Mouse (Mus musculus): Measurements from ENCODE around the gene Ccl12.

Gene Ccl12

DNA sequence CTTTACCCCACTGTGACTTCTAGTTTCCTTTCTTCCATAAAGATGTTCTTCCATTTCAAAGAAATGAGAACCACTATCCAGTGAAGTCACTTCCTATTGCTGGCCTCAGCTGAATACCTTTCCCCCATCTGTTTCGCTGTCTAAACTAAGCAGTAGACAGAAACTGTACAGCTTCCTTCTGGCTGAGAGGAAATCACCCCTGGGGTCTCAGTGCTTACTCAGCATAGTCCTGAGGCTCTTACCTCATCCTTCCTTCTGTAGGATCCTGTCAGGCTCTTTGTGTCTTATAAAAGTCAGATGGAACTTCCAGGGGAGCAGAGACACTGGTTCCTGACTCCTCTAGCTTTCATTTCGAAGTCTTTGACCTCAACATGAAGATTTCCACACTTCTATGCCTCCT lies at the start of gene Ccl12:
TSS of gene Ccl12 (plus strand) at position 317 of the 400 bp plus-strand sequence.
- ChIA-PET POLR2A (no interaction called here), CTCF (no interaction called here)

DNA sequence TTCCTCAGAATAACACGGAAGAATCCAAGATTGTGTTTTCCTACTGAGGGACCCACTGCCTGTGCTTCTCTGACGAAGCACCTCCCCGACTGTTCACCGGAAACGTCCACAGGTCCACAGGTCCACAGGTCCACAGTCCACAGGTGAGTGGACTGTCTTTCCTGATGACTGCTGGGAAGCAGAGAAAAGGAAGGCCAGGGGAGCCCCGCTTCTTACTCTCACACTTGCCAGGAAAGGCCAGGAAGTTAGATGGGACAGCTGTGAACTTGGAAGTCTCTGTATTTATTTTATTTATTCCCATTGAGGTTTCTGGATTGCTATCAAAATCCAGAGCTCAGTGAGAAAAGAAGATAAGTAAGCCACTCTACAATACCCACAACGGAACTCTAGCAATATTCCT lies 47.8 kb upstream of the Ccl12 start:
- ChIA-PET POLR2A (no interaction called here), CTCF (no interaction called here)

DNA sequence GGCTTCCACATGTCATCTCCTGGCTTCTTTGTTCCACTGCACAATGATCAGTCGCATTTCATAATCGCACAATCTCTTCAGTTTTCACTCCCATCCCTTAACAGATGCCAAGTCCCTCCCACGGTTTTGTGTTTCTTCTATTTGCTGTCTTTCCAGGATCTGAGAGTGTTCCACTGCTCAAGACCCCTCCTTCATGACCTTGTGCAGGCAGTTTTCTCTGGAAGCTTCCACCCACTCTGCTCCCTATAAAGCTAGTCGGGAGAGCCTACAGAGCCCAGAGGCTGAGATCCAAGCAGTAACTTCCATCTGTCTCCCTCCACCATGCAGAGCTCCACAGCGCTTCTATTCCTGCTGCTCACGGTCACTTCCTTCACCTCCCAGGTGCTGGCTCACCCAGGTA lies 44.0 kb upstream of the Ccl12 start, which contains the start of gene Ccl11:
TSS of gene Ccl11 (plus strand) at position 178 of the 400 bp plus-strand sequence.
- ChIA-PET POLR2A (no interaction called here), CTCF (interaction anchor here in 2 of 4 experiments (0.6 to 1.5 kb wide), 3 partner anchors 62 to 1503 kb away, joined by 3 read pairs; no protein-coding TSS in a partner anchor)

DNA sequence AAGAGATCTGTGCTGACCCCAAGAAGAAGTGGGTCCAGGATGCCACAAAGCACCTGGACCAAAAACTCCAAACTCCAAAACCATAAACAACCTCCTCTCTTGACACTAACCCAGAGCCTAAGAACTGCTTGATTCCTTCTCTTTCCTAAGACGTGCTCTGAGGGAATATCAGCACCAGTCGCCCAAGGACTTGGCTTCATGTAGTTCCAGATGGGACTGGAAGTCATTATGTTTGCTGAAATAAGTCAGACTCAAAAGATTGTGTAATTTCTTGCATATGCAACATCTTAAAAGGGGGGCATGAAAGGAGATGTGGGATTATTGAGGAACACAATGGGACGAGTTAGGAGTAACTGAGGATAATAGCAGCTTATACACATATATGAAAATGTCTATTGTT lies 39.4 kb upstream of the Ccl12 start:
- CTCF ChIA-PET, result interaction anchor here in 2 of 4 experiments (0.6 to 0.7 kb wide), 2 partner anchors 34 to 113 kb away, joined by 3 read pairs; no protein-coding TSS in a partner anchor
- POLR2A ChIA-PET, result no interaction called here

DNA sequence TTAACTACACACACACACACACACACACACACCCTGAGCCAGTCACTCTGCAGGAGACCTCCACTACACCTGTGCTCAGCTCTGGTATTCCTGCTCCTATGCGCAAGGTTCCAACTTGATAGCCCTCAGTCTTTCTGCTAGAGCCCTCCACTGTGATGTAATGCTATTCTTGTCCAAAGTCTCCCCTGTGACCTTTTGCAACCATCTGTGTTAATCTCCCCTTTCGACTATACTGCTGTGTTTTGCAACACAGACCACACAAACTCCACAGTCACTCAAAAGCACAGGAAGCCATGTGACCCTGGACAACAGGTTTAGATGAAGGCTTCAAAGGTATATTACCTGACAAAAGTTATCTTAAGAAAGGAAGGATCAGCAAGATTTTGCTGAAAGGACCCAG lies 38.2 kb upstream of the Ccl12 start:
- POLR2A ChIA-PET, result no interaction called here
- CTCF ChIA-PET, result no interaction called here

DNA sequence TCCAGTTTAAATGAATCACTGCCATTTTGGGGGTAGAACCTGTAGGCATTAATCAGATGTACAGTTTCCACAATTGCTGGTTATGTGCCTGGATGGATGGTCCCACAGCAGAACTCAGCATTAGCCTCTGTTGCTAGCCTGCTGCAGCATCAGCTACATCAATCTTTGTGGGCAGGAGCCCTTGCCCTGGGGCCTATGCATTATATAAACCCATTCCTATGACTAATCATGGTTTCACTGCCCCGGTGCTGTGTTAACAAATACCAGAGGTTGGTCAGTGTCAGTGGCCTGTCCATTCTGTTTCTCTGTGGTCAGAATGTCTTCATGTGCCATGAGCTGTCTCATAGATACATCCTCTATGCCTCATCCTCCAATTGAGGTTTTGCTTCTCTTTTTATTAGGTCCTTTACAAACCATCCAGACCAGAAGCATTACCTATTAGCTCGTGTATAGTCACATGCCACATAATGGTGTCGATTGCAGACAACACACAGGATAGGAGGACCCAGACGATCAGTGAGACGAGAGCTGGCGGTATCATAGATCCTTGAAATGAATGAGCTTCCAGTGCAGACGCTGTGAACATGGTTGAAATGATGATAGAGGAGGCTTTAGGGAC lies 34.6 kb upstream of the Ccl12 start:
- POLR2A ChIA-PET, result no interaction called here
- CTCF ChIA-PET, result interaction anchor here in 1 of 4 experiments (0.6 kb wide), 1 partner anchor 206 kb away, joined by 3 read pairs; no protein-coding TSS in a partner anchor

DNA sequence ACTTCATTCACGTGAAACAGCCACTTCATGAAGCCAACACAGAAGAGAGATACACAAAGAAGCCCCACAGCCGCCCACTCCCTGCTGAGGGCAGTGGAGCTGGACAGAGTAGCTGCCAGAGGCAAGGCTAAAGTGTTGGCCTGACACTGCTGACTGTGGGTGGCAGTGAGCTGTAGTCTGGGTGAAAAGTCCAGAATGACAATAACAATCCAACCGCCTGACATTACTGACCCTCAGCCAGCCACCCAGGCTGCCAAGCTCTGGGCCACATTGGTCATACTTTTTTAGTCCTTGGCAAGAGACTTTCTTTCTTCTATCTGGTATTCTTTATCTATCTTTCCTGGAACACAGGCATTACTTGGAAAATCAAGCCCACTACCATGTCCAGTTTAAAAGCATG lies 30.6 kb upstream of the Ccl12 start:
- ChIA-PET POLR2A (no interaction called here), CTCF (no interaction called here)

DNA sequence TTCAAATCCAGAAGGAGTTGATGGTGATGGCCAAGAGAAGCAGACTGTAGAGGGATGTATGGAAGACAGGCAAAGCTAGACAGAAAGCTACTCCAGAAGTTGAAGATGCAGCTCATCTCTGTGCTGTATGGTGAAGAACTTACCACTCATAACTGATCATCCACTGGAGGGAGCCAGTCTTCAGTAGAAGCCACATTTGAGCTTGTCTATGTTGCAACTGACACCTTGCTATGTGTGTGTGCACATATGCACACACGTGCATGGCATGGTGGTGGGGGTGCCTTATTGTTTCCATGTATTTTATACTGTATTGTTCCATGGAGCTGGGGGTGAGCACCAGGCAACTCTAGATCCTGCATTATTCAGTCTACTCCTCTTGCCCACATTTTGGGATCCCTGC lies 29.3 kb upstream of the Ccl12 start:
- POLR2A ChIA-PET, result no interaction called here

DNA sequence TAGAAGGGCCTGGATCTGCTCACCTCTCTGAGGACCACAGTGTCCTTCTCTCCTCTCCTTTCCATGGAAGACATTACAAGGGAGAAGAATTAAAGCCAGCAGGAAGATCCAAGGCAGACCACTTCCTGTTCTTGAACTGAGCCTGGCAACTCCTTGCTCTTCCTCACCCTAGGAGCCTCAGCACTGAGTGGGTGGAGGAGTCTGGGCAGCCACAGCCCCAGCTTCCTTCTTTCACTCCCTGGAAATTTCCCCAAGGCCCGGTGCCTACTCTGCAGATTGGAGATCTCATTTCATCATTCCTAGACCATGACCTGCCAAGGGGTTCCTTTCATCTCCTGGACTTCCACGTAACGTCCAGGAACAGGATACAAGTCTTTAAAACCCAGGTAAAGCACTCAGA lies 28.7 kb upstream of the Ccl12 start:
- CTCF ChIA-PET, result interaction anchor here in 2 of 4 experiments (0.5 to 1.0 kb wide), 3 partner anchors 17 to 194 kb away, joined by 3 read pairs; no protein-coding TSS in a partner anchor
- POLR2A ChIA-PET, result no interaction called here

More for the DNA sequence above, 29.3 kb upstream of the Ccl12 start:
- CTCF ChIA-PET, result interaction anchor here in 2 of 4 experiments (0.5 to 1.0 kb wide), 3 partner anchors 17 to 194 kb away, joined by 3 read pairs; no protein-coding TSS in a partner anchor

DNA sequence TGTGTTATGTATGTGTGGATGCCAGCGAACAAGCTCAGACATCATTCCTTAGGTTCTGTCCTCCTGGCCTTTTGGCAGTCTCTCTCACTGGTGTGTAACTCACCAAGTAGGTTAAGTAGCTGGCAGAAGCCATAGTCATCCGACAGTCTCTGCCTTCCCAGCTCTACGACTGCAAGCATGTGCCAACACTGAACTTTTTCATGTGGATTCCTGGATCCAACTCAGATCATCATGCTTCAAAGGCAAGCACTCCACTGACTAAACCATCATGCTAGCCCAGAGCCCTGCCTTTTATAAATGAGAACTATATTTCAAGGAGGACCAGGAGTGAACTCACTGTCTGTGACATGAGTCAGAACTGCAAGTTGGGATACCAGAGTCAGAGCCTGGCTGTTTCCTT lies 28.0 kb upstream of the Ccl12 start:
- ChIA-PET POLR2A (interaction anchor here in 1 of 4 experiments (0.8 kb wide), 1 partner anchor 1116 kb away, joined by 3 read pairs; no protein-coding TSS in a partner anchor), CTCF (no interaction called here)

DNA sequence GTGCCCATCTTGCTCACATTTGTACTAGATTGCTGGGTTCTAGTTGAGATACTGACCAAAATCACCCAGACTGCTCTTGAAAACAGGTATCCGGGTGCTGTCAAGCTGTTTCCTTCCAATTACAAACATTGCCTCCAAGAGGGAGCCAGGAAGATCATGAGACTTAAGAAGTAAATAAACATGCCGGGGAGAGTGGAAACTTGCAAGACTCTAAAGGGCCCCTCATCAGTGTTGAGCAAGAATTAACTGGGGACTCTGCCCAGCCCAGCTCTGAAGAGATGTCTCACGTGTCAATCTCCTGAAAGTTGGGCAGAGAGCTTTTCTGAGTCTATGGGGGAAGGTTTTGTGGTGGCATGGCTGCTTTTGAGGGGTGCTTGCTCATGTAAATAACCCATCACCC lies 24.6 kb upstream of the Ccl12 start:
- ChIA-PET POLR2A (no interaction called here), CTCF (no interaction called here)

DNA sequence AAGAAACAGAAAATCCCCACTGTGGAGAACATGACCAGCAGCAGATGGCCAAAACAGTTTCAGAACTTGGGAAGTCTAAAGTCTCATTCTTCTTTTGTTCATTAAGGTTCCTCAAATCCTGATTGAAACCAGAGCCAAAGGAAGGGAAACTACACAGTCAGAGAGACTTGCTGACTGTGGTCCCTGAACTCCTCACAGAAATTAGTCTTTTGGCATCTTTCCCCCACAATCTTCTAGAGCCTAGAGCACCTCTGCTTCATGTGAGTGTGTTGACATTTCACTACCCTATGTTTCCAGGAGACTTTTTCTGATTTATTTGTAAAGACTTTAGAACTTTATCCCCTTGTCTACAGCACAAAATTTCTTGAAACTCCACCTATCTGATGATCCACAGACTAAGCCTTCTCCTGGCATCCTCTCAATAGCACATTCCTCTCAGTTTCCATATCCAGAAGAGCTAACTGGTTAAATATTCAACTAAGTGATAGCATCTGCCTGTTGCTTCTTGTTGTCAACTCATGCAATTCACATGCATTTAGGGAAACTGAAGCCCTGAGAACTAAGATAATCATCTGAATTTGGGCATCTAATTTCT lies 23.4 kb upstream of the Ccl12 start:
- ChIA-PET CTCF (no interaction called here), POLR2A (interaction anchor here in 1 of 4 experiments (0.6 kb wide), 1 partner anchor 1664 kb away, joined by 3 read pairs; no protein-coding TSS in a partner anchor)

DNA sequence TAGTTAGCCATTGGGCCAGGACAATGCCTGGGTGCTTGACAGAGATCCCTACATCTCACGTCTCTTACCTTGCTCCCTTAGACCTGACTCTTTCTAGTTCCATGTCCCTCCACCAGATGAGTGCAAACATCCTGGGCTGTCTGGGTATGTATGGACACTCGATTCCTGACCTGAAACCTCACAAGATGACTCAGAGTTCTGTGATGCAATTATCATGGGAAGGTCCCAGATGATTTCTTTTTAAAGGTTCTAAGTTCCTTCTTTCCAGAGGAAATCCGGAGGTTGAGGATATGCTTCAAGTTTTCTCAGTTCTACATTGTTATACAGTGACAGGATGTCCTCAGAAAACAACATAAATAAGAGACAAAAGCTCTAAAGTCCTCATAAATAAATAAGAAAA lies 20.8 kb upstream of the Ccl12 start:
- ChIA-PET POLR2A (no interaction called here), CTCF (no interaction called here)

DNA sequence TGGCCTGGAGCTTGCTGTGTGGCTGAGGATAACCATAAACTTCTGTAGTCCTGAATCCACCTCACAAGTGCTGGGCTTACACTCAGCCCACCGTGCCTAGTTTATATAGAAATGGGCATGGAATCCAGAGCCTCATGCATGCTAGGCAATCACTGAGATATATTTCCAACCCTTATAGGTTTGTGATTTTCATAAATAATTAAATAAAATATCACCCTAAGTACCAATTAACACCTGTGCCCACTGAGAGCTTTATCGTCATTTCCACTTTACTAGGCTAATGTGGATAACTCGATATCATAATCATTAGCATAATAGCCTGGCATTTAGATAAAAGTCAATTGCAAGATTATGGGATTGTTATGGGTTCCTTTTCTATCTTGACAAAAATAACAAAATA lies 17.3 kb upstream of the Ccl12 start:
- CTCF ChIA-PET, result interaction anchor here in 1 of 4 experiments (0.5 to 0.7 kb wide), 2 partner anchors 94 to 303 kb away, joined by 4 to 7 read pairs; no protein-coding TSS in a partner anchor

DNA sequence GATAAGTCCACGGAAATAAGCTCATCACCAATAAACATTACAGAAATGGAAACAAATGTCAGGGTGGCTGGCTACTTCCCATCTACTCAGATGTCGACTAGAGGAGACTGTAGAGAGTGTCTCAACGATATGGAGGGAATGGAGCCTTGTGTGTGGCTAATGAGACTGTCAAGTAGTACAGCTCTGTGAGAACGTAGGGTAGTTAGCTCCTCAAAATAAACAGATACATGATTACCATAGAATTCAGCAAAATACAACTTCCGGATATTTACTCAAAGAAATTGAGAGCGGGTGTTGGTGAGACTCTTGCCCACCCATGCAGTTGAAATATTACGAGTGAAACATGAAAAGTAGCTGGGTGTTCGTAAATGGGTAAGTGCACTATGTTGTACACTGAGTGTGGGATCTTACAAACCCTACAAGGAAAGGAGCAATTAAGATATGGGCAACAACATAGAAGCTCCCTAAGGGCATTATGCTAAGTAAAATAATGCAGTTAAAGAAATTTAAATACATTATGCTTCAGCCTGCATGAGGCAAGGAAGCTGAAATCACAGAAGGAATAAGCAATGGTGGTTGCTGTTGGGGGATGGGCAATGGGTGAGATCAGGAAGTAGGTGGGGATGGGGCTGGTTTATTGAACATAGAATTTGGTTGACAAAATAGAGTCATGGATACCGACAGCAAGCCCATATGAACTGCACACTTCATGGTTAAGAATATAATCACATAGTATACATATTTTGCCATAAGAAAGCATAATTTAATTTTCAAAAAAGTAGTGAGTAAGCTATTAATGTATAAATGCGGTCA lies 1.9 kb upstream of the Ccl12 start:
- POLR2A ChIA-PET, result interaction anchor here in 1 of 4 experiments (0.6 kb wide), 1 partner anchor 852 kb away, joined by 3 read pairs; no protein-coding TSS in a partner anchor
- CTCF ChIA-PET, result no interaction called here

More for the DNA sequence above, 17.3 kb upstream of the Ccl12 start:
- POLR2A ChIA-PET, result no interaction called here

DNA sequence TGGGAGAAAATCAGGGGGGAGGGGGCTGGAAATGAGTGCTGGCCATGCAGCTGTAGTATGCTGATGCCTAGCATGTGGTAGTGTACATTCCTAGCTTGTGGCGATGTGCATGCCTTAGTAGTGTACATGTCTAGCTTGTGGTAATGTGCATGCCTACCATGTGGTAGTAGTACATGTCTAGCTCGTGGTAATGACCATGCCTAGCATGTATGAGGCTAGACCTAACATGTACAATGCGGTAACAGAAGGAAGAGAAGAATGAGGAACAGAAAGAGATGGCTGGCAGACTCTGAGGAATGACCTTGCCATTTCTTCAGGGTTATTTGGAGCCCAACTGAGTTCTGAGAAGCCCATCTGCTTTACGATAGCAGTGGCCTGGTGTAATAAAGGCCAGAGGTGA lies 558 bp upstream of the Ccl12 start:
- POLR2A ChIA-PET, result interaction anchor here in 1 of 4 experiments (0.7 kb wide), 1 partner anchor 11 kb away, joined by 7 read pairs; no protein-coding TSS in a partner anchor
- CTCF ChIA-PET, result no interaction called here

DNA sequence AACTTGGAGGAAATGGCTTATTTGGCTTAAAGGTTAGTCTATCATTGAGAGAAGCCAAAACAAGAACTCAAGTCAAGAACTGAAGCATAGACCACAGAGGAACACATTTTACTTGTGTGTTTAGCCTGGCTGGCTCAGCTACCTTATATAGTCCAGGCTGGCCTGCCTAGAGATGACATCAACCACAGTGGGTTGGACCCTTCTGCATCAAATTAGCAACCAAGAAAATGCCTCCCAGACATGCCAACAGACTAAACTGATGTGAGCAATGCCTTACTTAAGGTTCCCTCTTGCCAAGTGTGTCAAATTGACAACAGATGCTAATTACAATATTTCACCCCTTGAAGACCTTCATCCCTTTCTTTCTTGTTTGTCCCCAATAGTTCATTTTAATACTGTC lies 8.0 kb downstream of the Ccl12 start:
- POLR2A ChIA-PET, result no interaction called here
- CTCF ChIA-PET, result no interaction called here

DNA sequence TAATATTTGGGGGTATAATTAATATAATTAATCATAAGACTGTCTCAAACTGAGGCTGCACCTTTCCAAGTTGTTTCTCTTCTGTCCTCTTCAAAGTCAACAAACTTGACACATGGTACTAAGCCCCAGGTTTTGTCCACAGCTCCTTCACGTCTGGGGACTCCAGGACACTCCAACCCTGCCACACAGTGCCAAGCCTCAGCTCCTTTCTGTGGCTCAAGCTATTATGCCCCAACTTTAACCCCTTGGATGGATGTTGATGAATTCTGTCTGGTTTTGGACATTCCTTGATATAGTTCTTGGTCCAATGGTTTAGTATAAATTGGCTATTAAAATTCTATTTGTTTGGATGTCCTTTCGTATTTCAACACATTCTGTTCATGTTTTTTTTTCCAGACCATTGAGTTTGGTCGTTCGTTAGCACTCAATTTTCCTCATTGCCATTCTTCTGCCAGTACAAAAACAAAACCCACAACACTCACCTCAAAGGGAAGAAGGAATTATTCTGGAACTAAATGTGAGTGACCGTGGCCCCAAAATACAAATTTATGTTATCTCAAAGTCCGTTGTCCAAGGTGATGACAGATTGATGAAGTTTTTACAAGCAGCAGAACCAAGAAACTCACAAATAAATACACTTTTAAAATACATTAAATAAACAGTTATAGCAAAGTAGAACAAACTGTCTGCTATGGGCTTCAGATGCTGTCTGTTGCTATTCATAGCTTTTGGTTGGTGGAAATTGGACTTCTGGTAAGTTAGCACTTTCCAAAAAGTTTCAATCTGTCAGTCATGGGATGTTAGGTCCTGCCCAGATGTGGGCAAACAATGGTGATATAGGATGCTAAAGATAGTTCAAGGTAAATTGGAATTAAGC lies 9.0 kb downstream of the Ccl12 start:
- ChIA-PET POLR2A (no interaction called here), CTCF (no interaction called here)

DNA sequence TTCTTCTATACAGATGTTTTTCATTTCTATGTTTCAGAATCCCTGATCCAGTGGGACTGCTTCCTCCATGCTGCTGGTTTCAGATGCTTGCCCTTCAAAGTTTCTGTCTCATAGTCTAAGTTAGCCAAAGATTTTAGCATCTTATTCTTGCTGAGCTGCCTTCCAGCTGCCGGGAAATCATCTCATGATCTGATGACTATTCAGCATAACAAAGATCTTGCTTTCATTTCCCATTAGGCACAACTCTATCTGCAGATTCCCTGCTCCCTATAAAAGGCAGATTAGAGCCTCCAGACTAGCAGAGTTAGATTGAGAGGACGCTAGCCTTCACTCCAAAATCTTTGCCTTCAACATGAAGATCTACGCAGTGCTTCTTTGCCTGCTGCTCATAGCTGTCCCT lies 13.2 kb downstream of the Ccl12 start, which contains the start of gene Ccl8:
TSS of gene Ccl8 (plus strand) at position 301 of the 400 bp plus-strand sequence.
- POLR2A ChIA-PET, result no interaction called here
- CTCF ChIA-PET, result no interaction called here

Measured in embryonic stem cell, embryonic (primary cell).